Mouse (Mus musculus) heart, embryonic 15.5 days (tissue): Measurements from ENCODE around the gene Sugp2. TPM values are rescaled to one million over a fixed set of nuclear protein-coding genes. Genes with fewer than 3 reads are reported as not detected.

ENCODE experiments used
- ATAC-seq: fragments of 200-750 bp; cut with Nextera tagmentation; replicated peaks from 2 replicates; pipeline ENCODE4 v1.8.0; 2017; ENCODE audit warnings: low read depth, moderate TSS enrichment; ENCODE audit not compliant: insufficient number of reproducible peaks, insufficient read depth, low FRiP score
- H3K27ac ChIP-seq: fragments of 300-500 bp; sonication (generic); 2 replicates; pipeline ENCODE4 v1.5.1; 2015; ENCODE audit warnings: mild to moderate bottlenecking, inconsistent platforms
- H3K27me3 ChIP-seq: fragments of 300-500 bp; sonication (generic); 2 replicates; pipeline ENCODE4 v1.6.1; 2015; ENCODE audit warnings: inconsistent platforms
- H3K36me3 ChIP-seq: fragments of 300-500 bp; sonication (generic); 2 replicates; pipeline ENCODE4 v1.6.1; 2015; ENCODE audit warnings: mild to moderate bottlenecking, inconsistent platforms
- H3K4me1 ChIP-seq: fragments of 300-500 bp; sonication (generic); replicated peaks from 2 replicates; pipeline ENCODE4 v1.6.1; 2015; ENCODE audit warnings: inconsistent platforms
- H3K4me2 ChIP-seq: fragments of 300-500 bp; sonication (generic); 2 replicates; pipeline ENCODE4 v1.6.1; 2015; ENCODE audit warnings: inconsistent platforms, mild to moderate bottlenecking, moderate library complexity
- H3K4me3 ChIP-seq: fragments of 300-500 bp; sonication (generic); 2 replicates; pipeline ENCODE4 v1.5.1; 2015; ENCODE audit warnings: mild to moderate bottlenecking, inconsistent platforms
- H3K9ac ChIP-seq: fragments of 300-500 bp; sonication (generic); 2 replicates; pipeline ENCODE4 v1.6.1; 2015; ENCODE audit warnings: mild to moderate bottlenecking, inconsistent platforms
- H3K9me3 ChIP-seq: fragments of 300-500 bp; sonication (generic); replicated peaks from 2 replicates; pipeline ENCODE4 v1.6.1; 2016; ENCODE audit warnings: inconsistent platforms
- WGBS: fragments of 180-500 bp; shearing (Covaris S2); methylation state at CpG from one replicate; pipeline ENCODE4 v1.1.7; 2015; ENCODE audit warnings: mixed read lengths; 5-methylcytosine and 5-hydroxymethylcytosine counted together
- polyA plus RNA-seq: library from polyadenylated mRNA; unstranded; fragments of >200 nt; fragmentation: Nextera tagmentation; extraction: Ambion mirVana; gene quantifications from 2 replicates; pipeline ENCODE4 v1.2.1, GENCODE M21; 2015

Gene Sugp2
- polyA plus RNA-seq, 1 experiment from 2014 or later = 22.1 TPM

DNA sequence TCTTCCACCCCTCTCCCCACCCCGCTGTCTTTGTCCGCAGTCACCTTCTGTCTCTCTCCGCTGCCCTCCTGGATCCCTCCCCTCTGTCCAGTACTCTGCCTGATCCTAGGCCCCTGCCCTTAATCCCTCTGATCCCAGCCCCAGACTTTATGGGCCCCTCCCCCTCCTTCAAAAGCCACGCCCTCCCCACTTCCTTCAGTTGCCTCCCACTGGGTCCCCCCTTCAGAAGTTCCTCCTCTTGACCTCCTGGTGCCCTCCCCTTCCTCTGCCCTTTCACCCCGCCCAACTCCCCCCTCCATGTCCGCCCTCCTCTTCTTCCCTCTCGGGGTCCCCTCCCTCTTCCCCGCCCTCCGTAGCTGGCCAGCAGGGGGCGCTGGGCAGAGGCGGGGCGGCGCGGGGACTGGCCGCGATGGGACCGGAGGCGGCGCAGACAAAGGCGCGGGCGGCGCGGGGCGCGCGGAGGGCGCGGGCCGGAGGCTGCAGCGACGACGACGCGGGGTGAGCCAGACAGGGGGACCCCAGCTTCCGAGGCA, 48.6 kb downstream of the Sugp2 start, which contains the start of gene Homer3:
Homer3 (plus strand) TSS at position 225 of the 533 bp plus-strand sequence.
- Histone ChIP-seq H3K27me3 (no peaks in the 10 kb centered on the region), H3K9ac (peak within 1 kb of the TSS; percentile 96), H3K4me2 (peak within 1 kb of the TSS; percentile 96), H3K4me1 (peaks cover 43% of the 10 kb centered on the region), H3K36me3 (peaks cover 25% of the 10 kb centered on the region), H3K4me3 (peak within 1 kb of the TSS; percentile 97), H3K27ac (peak within 1 kb of the TSS; percentile 86), H3K9me3 (no peaks in the 10 kb centered on the region)
- peak; percentile 87 for ATAC-seq
- WGBS = 2% methylated on average over 36 of the region's 36 CpGs

DNA sequence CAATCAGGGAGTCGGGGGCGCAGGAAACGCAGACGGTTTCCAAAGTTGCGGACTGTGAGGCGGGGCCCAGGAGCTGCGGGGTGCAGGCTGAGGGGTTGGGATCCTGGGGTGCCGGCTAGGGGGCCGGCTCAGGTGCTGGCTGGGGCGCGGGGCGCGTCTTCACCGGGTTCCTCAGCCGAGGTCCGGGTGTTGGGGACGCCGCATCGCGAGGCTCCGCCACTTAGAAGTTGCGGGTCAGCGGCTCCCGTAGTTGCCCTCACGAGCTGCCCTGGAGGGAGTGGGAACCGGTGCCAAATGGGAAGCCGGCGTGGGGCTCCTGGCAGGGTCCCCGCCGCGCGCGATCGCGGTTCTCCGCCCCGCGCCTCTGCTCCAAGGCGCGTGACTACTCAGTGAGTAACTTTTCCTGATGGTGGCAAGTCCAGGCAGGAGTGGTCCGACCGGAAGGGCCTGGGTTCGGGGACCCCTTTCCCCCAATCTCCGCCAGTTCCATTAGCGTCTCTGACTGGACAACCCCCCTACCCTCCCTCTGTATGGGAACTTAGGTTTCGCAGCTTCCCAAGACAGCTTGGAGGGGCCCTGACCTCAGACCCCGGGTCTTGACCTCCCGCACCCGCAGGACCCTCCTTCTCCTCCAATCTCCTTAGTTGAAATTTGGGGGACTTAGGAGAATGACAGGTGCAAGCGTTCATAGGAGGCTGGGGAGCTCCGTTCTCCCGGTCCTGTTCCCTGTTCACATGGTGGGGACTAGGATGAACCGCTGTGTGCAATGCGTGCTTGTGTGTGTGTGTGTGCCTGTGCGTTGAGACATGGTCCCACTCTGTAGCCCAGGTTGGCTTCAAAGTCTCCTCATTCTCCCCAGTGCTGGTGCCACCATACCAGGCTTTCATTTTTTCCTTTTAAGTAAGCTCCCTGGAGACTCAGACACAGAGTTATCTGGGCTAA, 49.4 kb downstream of the Sugp2 start:
- 1% methylated on average over 55 of the region's 55 CpGs for WGBS
- H3K36me3 ChIP-seq = peaks cover 29% of the 10 kb centered on the region
- H3K27ac ChIP-seq = peak overlapping the region; percentile 86
- H3K9ac ChIP-seq = peak overlapping the region; percentile 96
- no peaks in the 10 kb centered on the region for H3K27me3 ChIP-seq
- peaks cover 38% of the 10 kb centered on the region for H3K4me1 ChIP-seq
- H3K4me3 ChIP-seq = peak overlapping the region; percentile 97
- peak overlapping the region; percentile 96 for H3K4me2 ChIP-seq
- no peaks in the 10 kb centered on the region for H3K9me3 ChIP-seq
- ATAC-seq = peak; percentile 19

GRCm38 (mm10) chr8:70284421-70284820, 50.4 kb downstream of the Sugp2 start:
- Histone ChIP-seq H3K4me3 (peak overlapping the region; percentile 97; the same call in 1 of the 2 replicates), H3K4me1 (peaks cover 28% of the 10 kb centered on the region), H3K9ac (no peak overlapping the region), H3K27ac (no peak overlapping the region), H3K27me3 (no peaks in the 10 kb centered on the region), H3K36me3 (peaks cover 31% of the 10 kb centered on the region), H3K4me2 (peak overlapping the region; percentile 96; the same call in 1 of the 2 replicates), H3K9me3 (no peaks in the 10 kb centered on the region)
- 70% methylated on average over 5 of the region's 5 CpGs for WGBS
- ATAC-seq = no peak

- peaks cover 34% of the 10 kb centered on the region for H3K36me3 ChIP-seq
- no peak overlapping the region for H3K4me2 ChIP-seq
- no peaks in the 10 kb centered on the region for H3K27me3 ChIP-seq
- 91% methylated on average over 15 of the region's 15 CpGs for WGBS
- ATAC-seq = no peak
- H3K4me3 ChIP-seq = no peak overlapping the region
- no peak overlapping the region for H3K9ac ChIP-seq
- peaks cover 26% of the 10 kb centered on the region for H3K4me1 ChIP-seq
- no peak overlapping the region for H3K27ac ChIP-seq
- H3K9me3 ChIP-seq = no peaks in the 10 kb centered on the region
Measured at GRCm38 (mm10) chr8:70285304-70285703, 51.3 kb downstream of the Sugp2 start.

DNA sequence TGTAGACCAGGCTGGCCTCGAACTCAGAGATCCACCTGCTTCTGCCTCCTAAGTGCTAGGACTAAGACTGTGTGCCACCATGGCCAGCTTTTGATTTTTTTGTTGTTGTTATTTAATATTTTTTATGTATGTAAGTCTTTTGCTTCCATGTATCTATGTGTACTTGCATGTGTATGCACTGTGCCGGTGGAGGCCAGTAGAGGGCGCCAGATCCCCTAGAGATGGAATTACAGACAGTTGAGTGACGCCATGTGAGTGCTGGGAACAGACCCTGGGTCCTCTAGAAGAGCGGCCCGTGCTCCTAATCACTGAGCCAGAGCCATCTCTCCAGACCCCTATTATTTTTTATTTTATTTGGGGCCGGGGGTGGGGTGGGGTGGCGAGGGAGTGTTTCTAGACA, 52.7 kb downstream of the Sugp2 start:
- H3K9ac ChIP-seq = no peak overlapping the region
- ATAC-seq = no peak

DNA sequence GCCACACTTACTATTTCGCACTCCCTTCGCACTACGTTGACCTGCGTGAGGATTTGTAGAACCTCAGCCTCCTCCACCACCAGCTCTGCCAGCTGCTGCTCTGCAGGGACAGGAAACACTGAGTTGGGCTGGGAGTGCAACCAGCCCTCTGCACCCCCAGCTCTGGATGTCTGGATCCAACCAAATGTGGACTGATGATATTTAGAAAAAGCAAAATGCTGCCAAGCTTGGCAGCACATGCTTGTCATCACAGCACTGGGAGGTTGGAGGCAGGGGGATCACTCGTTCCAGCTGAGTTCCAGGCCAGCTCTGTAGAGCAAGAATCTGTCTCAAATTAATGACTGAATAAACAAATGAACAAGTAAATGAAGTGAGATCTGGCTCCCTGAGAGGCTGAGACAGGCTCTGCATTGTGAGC, 60.0 kb downstream of the Sugp2 start:
- WGBS = 56% methylated on average over 5 of the region's 5 CpGs
- H3K4me3 ChIP-seq = no peak overlapping the region
- H3K27ac ChIP-seq = peak overlapping the region; percentile 33; the same call in 1 of the 2 replicates
- no peaks in the 10 kb centered on the region for H3K27me3 ChIP-seq
- H3K4me2 ChIP-seq = no peak overlapping the region
- peaks cover 5% of the 10 kb centered on the region; the same call in 1 of the 2 replicates for H3K4me1 ChIP-seq
- no peaks in the 10 kb centered on the region for H3K9me3 ChIP-seq
- H3K36me3 ChIP-seq = peaks cover 79% of the 10 kb centered on the region
- ATAC-seq = no peak; the same call in 1 of the 2 replicates
- no peak overlapping the region; the same call in 1 of the 2 replicates for H3K9ac ChIP-seq

More for the DNA sequence above, 52.7 kb downstream of the Sugp2 start:
- Histone ChIP-seq H3K4me3 (no peak overlapping the region), H3K27me3 (no peaks in the 10 kb centered on the region), H3K4me1 (peaks cover 13% of the 10 kb centered on the region), H3K36me3 (peaks cover 48% of the 10 kb centered on the region), H3K4me2 (no peak overlapping the region), H3K9me3 (no peaks in the 10 kb centered on the region), H3K27ac (no peak overlapping the region)
- 84% methylated on average over 8 of the region's 8 CpGs for WGBS

- 0 out of 2 replicates have a peak overlapping the region, but pooled peaks have one; percentile 64 for H3K4me3 ChIP-seq
- no peak overlapping the region for H3K27ac ChIP-seq
- H3K9ac ChIP-seq = no peak overlapping the region
- no peak for ATAC-seq
- 82% methylated on average over 3 of the region's 3 CpGs for WGBS
- no peaks in the 10 kb centered on the region for H3K9me3 ChIP-seq
- peaks cover 50% of the 10 kb centered on the region for H3K36me3 ChIP-seq
- H3K27me3 ChIP-seq = no peaks in the 10 kb centered on the region
- no peak overlapping the region for H3K4me2 ChIP-seq
- H3K4me1 ChIP-seq = peaks cover 28% of the 10 kb centered on the region
Measured at GRCm38 (mm10) chr8:70300881-70301280, 66.9 kb downstream of the Sugp2 start.

DNA sequence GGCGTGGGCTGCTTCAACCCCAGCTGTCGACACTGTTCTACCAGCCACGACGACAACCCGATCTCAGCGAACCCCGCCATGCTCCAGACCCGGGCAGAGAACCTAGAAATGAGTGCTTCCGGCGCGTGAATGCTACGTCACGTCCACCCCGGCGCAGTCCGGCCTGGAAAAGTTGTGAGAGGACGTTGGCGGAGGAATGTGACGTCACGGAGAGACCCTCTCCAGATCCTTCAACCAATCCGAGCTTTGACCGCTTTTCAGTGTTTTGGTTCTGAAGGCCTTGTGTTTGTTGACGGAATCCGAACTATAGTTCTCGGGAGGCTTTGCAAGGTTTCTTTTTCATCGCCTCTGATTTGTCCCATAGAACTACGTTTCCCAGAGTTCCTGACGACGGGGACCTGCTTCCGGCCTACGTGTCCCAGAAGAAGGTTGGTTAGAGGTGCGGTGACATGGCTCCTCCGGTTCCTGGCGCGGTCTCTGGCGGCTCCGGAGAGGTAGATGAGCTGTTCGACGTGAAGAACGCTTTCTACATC, 68.4 kb downstream of the Sugp2 start, which contains the start of the genes Ddx49 and Cope:
Ddx49 (minus strand) TSS at position 132 of the 533 bp plus-strand sequence.
Cope (plus strand) TSS at position 161 of the 533 bp plus-strand sequence.
- peak within 1 kb of the TSS; percentile 64 for H3K4me3 ChIP-seq
- H3K9ac ChIP-seq = peak within 1 kb of the TSS; percentile 75
- peak; percentile 86 for ATAC-seq
- H3K27ac ChIP-seq = peak within 1 kb of the TSS; percentile 63
- WGBS = under 1% methylated on average over 40 of the region's 40 CpGs
- H3K27me3 ChIP-seq = no peaks in the 10 kb centered on the region
- H3K9me3 ChIP-seq = no peaks in the 10 kb centered on the region
- H3K4me1 ChIP-seq = peaks cover 26% of the 10 kb centered on the region
- H3K4me2 ChIP-seq = peak within 1 kb of the TSS; percentile 85
- peaks cover 48% of the 10 kb centered on the region for H3K36me3 ChIP-seq

- Histone ChIP-seq H3K27me3 (no peaks in the 10 kb centered on the region), H3K4me1 (peaks cover 26% of the 10 kb centered on the region), H3K9me3 (no peaks in the 10 kb centered on the region), H3K9ac (peak overlapping the region; percentile 69), H3K4me3 (peak overlapping the region; percentile 64), H3K36me3 (peaks cover 48% of the 10 kb centered on the region), H3K4me2 (peak overlapping the region; percentile 85), H3K27ac (peak overlapping the region; percentile 63)
- no peak for ATAC-seq
- WGBS = 1% methylated on average over 16 of the region's 16 CpGs
Measured at GRCm38 (mm10) chr8:70302901-70303300, 68.9 kb downstream of the Sugp2 start.

GRCm38 (mm10) chr8:70309311-70309710, 75.3 kb downstream of the Sugp2 start:
- Histone ChIP-seq H3K36me3 (peaks cover 81% of the 10 kb centered on the region), H3K4me2 (no peak overlapping the region), H3K27me3 (no peaks in the 10 kb centered on the region), H3K9me3 (no peaks in the 10 kb centered on the region), H3K27ac (no peak overlapping the region), H3K9ac (no peak overlapping the region), H3K4me3 (no peak overlapping the region), H3K4me1 (peaks cover 10% of the 10 kb centered on the region)
- WGBS = 34% methylated on average over 2 of the region's 2 CpGs
- ATAC-seq = no peak

DNA sequence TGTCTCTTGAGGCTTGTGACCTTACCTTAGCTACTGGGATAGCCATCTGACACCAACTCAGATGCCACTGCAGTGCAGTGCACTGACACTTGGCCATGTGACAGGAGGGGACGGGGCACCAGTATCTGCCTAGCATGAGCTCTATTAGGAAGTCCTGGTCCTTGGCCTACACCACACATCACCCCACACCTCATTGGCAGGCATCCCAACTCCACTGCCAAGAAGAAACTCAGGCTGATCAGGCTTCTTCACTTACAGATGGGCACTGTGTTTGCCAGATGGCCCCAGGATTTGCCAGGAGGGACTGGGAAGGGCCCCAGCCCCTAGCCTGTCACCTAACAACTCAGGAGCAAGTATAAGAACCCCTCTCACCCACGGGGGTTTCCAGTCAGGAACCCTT, 79.4 kb downstream of the Sugp2 start:
- H3K27me3 ChIP-seq = 0 out of 2 replicates have a peak, but pooled peaks cover 4% of the 10 kb centered on the region
- H3K9ac ChIP-seq = no peak overlapping the region
- no peak overlapping the region for H3K4me2 ChIP-seq
- H3K27ac ChIP-seq = no peak overlapping the region
- peaks cover 44% of the 10 kb centered on the region for H3K36me3 ChIP-seq
- WGBS = 52% methylated on average over 2 of the region's 2 CpGs
- no peak overlapping the region for H3K4me3 ChIP-seq
- H3K4me1 ChIP-seq = peaks cover 35% of the 10 kb centered on the region
- ATAC-seq = no peak
- H3K9me3 ChIP-seq = no peaks in the 10 kb centered on the region
